Mouse (Mus musculus) urinary bladder, postnatal 0 days (tissue): Measurements from ENCODE around the gene Xpnpep3. TPM values are rescaled to one million over a fixed set of nuclear protein-coding genes. Genes with fewer than 3 reads are reported as not detected.

Experiments
- polyA plus RNA-seq: library from polyadenylated mRNA; unstranded; fragments of >200 nt; fragmentation: Nextera tagmentation; extraction: Ambion mirVana; gene quantifications from 2 replicates; pipeline ENCODE4 v1.2.1, GENCODE M21; 2015

Gene Xpnpep3
- polyA plus RNA-seq = 5.7 and 6.9 TPM in 2 replicates

DNA sequence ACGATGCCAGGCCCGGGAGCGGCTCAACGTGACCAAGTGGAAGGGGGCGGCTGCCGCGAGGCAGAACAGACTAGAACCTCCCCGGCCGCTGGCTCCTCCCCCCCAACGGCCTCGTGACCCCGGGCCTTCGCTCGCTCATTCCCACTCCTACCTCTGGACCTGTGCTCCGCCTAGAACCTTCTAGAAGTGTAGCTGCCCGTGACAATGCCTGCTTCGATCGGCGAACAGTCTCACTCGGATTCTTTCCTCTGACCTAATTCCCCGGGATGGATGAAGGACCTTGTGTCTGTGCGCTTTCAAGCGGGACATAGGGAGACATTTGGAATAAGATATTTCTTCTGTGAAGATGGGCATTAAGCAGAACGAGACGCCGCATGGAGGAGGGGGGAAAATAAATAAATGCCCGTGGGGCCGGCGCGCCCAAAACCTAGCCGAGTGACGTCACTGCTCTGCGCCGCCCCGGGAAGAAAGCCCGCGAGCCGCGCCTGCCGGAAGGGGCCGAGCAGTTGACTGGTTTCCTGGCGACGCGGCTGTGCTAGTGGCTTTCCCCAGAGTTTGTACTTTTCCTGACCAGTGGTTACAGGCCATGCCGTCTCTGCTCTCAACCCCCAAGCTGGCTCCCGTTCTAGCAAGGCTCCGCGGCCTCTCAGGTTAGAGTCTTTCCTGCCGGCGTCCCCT is at the start of gene Xpnpep3, which contains the start of gene St13:
TSS of gene Xpnpep3 (plus strand) at position 501 of the 678 bp plus-strand sequence.
TSS of gene St13 (minus strand) at position 440 of the 678 bp plus-strand sequence.

DNA sequence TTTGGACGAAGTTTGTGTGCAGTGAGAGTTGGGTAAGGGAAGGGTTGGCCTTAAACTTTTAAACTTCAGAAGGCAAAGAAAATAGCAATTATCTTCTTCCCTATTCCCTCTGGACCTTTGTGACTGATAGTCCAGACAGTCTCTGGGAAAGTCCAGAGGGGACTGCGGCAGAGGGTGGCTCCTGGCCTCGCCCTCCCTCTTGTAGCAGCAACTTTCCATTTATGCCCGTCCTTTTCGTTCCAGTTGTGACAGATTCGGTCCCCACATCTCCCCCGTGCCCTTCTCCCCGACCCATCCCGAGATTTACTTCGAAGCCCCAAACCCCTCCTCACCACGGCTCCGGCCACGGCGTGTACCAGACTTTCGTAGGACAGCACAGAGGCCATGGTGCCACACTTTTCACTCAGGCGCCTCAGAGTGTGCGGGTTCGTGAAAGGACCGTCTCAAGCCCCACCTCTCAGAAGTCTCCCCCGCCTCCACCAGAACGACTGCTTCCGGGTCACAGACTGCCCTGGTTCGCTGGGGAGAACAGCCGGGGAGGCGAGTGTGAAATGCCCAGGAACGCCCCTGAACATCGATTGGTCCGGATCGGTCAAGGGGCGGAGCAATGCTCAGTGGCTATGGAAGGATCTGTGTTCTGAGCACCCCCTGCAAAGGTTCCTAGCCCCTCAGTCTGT is 39.5 kb upstream of the Xpnpep3 start, which contains the start of gene Slc25a17:
TSS of gene Slc25a17 (minus strand) at position 468 of the 677 bp plus-strand sequence.

DNA sequence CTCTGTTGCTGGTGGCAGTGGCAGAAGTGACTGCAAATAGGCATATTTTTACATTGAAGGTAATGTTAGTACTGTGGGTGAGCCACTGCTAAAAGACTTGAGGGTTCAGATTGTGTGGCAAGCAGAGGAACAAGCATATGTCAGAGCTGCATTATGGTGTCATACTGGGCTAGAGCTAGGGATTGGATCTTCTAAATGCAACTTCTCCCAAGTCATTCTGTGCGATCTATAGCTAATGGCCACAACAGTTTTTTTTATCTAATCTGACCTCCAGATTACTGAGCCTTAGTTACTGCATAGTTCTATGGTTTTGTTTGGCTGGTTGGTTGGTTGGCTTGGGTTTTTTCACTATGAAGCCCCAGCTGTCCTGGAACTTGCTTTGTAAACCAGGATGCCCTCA is 8.3 kb downstream of the Xpnpep3 start, which contains the start of gene Dnajb7:
TSS of gene Dnajb7 (minus strand) at position 101 of the 400 bp plus-strand sequence.

DNA sequence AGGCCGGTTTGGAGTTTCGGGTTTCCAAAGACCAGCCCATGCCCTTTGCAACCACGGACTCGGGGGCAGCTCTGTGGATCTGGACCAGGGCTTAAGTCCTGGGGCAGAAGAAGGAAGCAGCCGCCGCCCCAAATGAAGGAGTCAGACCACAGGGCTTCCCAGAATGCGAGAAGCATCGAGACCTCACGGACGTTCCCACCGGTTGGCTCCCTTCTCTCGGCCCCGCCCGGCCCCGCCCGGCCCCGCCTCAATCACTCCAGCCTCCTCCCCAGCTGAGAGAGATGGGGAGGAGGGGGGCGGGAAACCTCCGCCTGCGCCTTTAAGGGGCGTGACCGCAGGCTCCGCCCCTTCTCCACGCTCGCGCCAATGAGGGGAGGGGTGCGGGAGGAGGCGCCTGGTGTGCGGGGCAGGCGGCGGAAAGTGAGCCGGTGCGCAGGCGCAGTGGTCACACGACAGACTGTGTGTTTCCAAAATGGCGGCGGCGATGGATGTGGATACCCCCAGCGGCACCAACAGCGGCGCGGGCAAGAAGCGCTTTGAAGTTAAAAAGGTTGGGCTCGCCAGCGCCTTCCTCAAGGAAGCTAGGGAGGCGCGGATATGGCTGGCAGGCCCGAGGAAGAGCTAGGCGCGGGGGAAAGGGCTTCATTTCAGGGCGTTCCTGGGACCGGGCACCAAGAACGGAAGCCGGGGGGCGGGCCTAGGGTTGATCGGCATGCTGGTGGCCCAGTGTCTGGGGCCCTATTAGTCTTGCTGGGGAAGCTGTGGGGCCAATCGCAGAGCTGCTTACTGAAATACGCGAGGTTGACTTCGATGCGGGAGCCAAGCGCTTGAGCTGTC is 66.2 kb downstream of the Xpnpep3 start, which contains the start of gene Rbx1:
TSS of gene Rbx1 (plus strand) at position 396 of the 837 bp plus-strand sequence.

Other genes starting within 250 kb of the Xpnpep3 start
- gene Mrtfa, start 209.4 kb upstream of the Xpnpep3 start, polyA plus RNA-seq = 17.4 and 21.9 TPM in 2 replicates
- gene Mchr1, start 164.6 kb upstream of the Xpnpep3 start, polyA plus RNA-seq = 25.2 and 26.1 TPM in 2 replicates
- gene Slc25a17, start 39.3 kb upstream of the Xpnpep3 start, polyA plus RNA-seq = 84.1 and 84.9 TPM in 2 replicates
- 75.4 and 88.9 TPM in 2 replicates for gene St13, start 61 bp upstream of the Xpnpep3 start, polyA plus RNA-seq
- 0.60 and 0.69 TPM in 2 replicates for gene Dnajb7, start 8.2 kb downstream of the Xpnpep3 start, polyA plus RNA-seq
- gene Rbx1, start 66.2 kb downstream of the Xpnpep3 start, polyA plus RNA-seq = 392 and 405 TPM in 2 replicates
- gene Ep300, start 185.2 kb downstream of the Xpnpep3 start, polyA plus RNA-seq = 8.7 and 10.8 TPM in 2 replicates